Mouse (Mus musculus) liver, embryonic 14.5 days (tissue): ENCODE measurements at regions not wholly inside any gene's neighbourhood (a gene's known extent, or its start where the extent isn't known, plus 50 kb on each side); places are given as distances from the start of the nearest gene placed in this dataset.

Source experiments
- ATAC-seq: fragments of 200-750 bp; cut with Nextera tagmentation; 2 replicates; pipeline ENCODE4 v1.8.0; 2017; ENCODE audit warnings: moderate number of reproducible peaks, mild to moderate bottlenecking, moderate library complexity; ENCODE audit not compliant: insufficient read depth
- DNase-seq, 3 experiments: peaks; one replicate each; pipeline ENCODE4 v3.0.0-alpha.2; 2012 to 2013; ENCODE audit warnings: low read depth in 3 of 3, low spot score in 3 of 3
- H3K27ac ChIP-seq: fragments of 300-500 bp; sonication (generic); 2 replicates; pipeline ENCODE4 v1.5.1; 2014; ENCODE audit warnings: moderate library complexity, mild to moderate bottlenecking, control low read depth, inconsistent platforms
- H3K27me3 ChIP-seq: fragments of 300-500 bp; sonication (generic); 2 replicates; pipeline ENCODE4 v1.6.1; 2014; ENCODE audit warnings: mild to moderate bottlenecking, low read length, moderate library complexity; ENCODE audit not compliant: control insufficient read depth, insufficient read depth
- H3K36me3 ChIP-seq: fragments of 300-500 bp; sonication (generic); replicated peaks from 2 replicates; pipeline ENCODE4 v1.6.1; 2014; ENCODE audit warnings: low read depth; ENCODE audit not compliant: control insufficient read depth, insufficient read depth
- H3K4me1 ChIP-seq, 2 experiments: fragments of 200-500 bp in 1 of 2; fragments of 300-500 bp in 1 of 2; sonication (generic) in 1 of 2; replicated peaks; 2 replicates each; pipeline ENCODE4 v1.6.1; 2012 to 2014; ENCODE audit warnings: antibody characterized with exemption in 1 of 2, inconsistent platforms in 1 of 2, low read length in 1 of 2; ENCODE audit not compliant: control insufficient read depth in 2 of 2, insufficient read depth in 2 of 2
- H3K4me2 ChIP-seq: fragments of 300-500 bp; sonication (generic); 2 replicates; pipeline ENCODE4 v1.6.1; 2014; ENCODE audit warnings: low read depth, mild to moderate bottlenecking, control low read depth, moderate library complexity
- H3K4me3 ChIP-seq, 2 experiments: fragments of 200-500 bp in 1 of 2; fragments of 300-500 bp in 1 of 2; sonication (generic) in 1 of 2; 2 replicates each; pipeline ENCODE4 v1.5.1; 2012 to 2014; ENCODE audit warnings: low read depth in 2 of 2, low read length in 2 of 2, mild to moderate bottlenecking in 2 of 2, control low read depth in 1 of 2, inconsistent platforms in 1 of 2, moderate library complexity in 1 of 2; ENCODE audit not compliant: insufficient read depth in 1 of 2
- H3K9ac ChIP-seq: fragments of 300-500 bp; sonication (generic); replicated peaks from 2 replicates; pipeline ENCODE4 v1.6.1; 2014; ENCODE audit warnings: mild to moderate bottlenecking, control low read depth, moderate library complexity
- H3K9me3 ChIP-seq: fragments of 300-500 bp; sonication (generic); 2 replicates; pipeline ENCODE4 v1.6.1; 2016; ENCODE audit warnings: low read length, mixed read lengths; ENCODE audit not compliant: control insufficient read depth
- CTCF ChIP-seq: IDR thresholded peaks from 2 replicates; pipeline ENCODE4 v1.5.1; 2016; ENCODE audit warnings: antibody characterized with exemption, low read depth, control low read depth
- EP300 ChIP-seq: IDR thresholded peaks from 2 replicates; pipeline ENCODE4 v1.6.1; 2016; ENCODE audit warnings: antibody characterized with exemption, low read depth
- WGBS: fragments of 180-500 bp; shearing (Covaris S2); extraction: QIAGEN DNeasy Blood & Tissue Kit; methylation state at CpG from one replicate; pipeline ENCODE4 v1.1.7; 2014; ENCODE audit not compliant: insufficient replicate concordance; 5-methylcytosine and 5-hydroxymethylcytosine counted together

- no peaks in the 10 kb centered on the region for H3K4me1 ChIP-seq
- H3K27ac ChIP-seq = no peak overlapping the region
- H3K36me3 ChIP-seq = no peaks in the 10 kb centered on the region
- no peak overlapping the region for H3K9ac ChIP-seq
- no peak overlapping the region for H3K4me2 ChIP-seq
- no peaks in the 10 kb centered on the region for H3K27me3 ChIP-seq
- no peak for DNase-seq
- ATAC-seq = no peak
- no peak overlapping the region for H3K4me3 ChIP-seq
- H3K9me3 ChIP-seq = no peaks in the 10 kb centered on the region
- WGBS = 76% methylated on average over 6 of the region's 6 CpGs
- TF ChIP-seq CTCF (no peak), EP300 (no peak)
Observed at GRCm38 (mm10) chr7:75040871-75041270, 268.2 kb downstream of the Sv2b start.

GRCm38 (mm10) chr7:75026191-75026590 lies 282.9 kb downstream of the Sv2b start:
- WGBS = 32% methylated on average over 2 of the region's 2 CpGs
- H3K4me1 ChIP-seq = no peaks in the 10 kb centered on the region
- H3K27ac ChIP-seq = no peak overlapping the region
- no peak overlapping the region for H3K4me3 ChIP-seq
- no peaks in the 10 kb centered on the region for H3K9me3 ChIP-seq
- no peak for DNase-seq
- H3K36me3 ChIP-seq = no peaks in the 10 kb centered on the region
- TF ChIP-seq CTCF (no peak), EP300 (no peak)
- no peak overlapping the region for H3K4me2 ChIP-seq
- H3K9ac ChIP-seq = no peak overlapping the region
- no peak for ATAC-seq
- H3K27me3 ChIP-seq = no peaks in the 10 kb centered on the region

GRCm38 (mm10) chr7:75021966-75022365 lies 287.1 kb downstream of the Sv2b start:
- WGBS = 45% methylated on average over 6 of the region's 6 CpGs
- DNase-seq (no peak), ATAC-seq (no peak)
- Histone ChIP-seq H3K4me2 (no peak overlapping the region), H3K36me3 (no peaks in the 10 kb centered on the region), H3K9ac (no peak overlapping the region), H3K4me1 (no peaks in the 10 kb centered on the region), H3K4me3 (no peak overlapping the region), H3K27me3 (no peaks in the 10 kb centered on the region), H3K9me3 (no peaks in the 10 kb centered on the region), H3K27ac (no peak overlapping the region)
- TF ChIP-seq EP300 (no peak), CTCF (no peak)

GRCm38 (mm10) chr7:75018640-75019039 lies 290.4 kb downstream of the Sv2b start:
- Histone ChIP-seq H3K9me3 (no peaks in the 10 kb centered on the region), H3K4me3 (no peak overlapping the region), H3K27me3 (no peaks in the 10 kb centered on the region), H3K9ac (no peak overlapping the region), H3K36me3 (no peaks in the 10 kb centered on the region), H3K27ac (no peak overlapping the region), H3K4me2 (no peak overlapping the region), H3K4me1 (no peaks in the 10 kb centered on the region)
- TF ChIP-seq CTCF (no peak), EP300 (no peak)
- ATAC-seq (no peak), DNase-seq (no peak)
- 44% methylated on average over 7 of the region's 7 CpGs for WGBS

GRCm38 (mm10) chr7:75008481-75008880 lies 300.6 kb downstream of the Sv2b start:
- 45% methylated on average over 2 of the region's 2 CpGs for WGBS
- H3K9ac ChIP-seq = no peak overlapping the region
- no peaks in the 10 kb centered on the region for H3K36me3 ChIP-seq
- no peak overlapping the region for H3K4me3 ChIP-seq
- DNase-seq = no peak
- TF ChIP-seq EP300 = no peak
- TF ChIP-seq CTCF = no peak
- no peaks in the 10 kb centered on the region for H3K9me3 ChIP-seq
- no peak for ATAC-seq
- no peaks in the 10 kb centered on the region for H3K27me3 ChIP-seq
- no peak overlapping the region for H3K4me2 ChIP-seq
- no peaks in the 10 kb centered on the region for H3K4me1 ChIP-seq
- H3K27ac ChIP-seq = no peak overlapping the region
